Mouse (Mus musculus) heart, adult 2 months (tissue): Measurements from ENCODE around the gene Nfatc3.
"Not testable (repeated sequence)": the region's sequence is repeated elsewhere in the genome, so short reads cannot be mapped to it uniquely, and the experiment has no call there.

Source experiments
- CTCF ChIP-seq: fragments of 200-600 bp; IDR thresholded peaks from 2 replicates; pipeline ENCODE4 v1.8.1; 2022; ENCODE audit warnings: antibody characterized with exemption, mild to moderate bottlenecking, moderate library complexity
- EP300 ChIP-seq: fragments of 200-500 bp; IDR thresholded peaks from 2 replicates; pipeline ENCODE4 v1.6.1; 2011; ENCODE audit warnings: low read depth, low read length, control low read depth; ENCODE audit not compliant: insufficient read depth
- POLR2A ChIP-seq: fragments of 200-500 bp; IDR thresholded peaks from 2 replicates; pipeline ENCODE4 v1.6.1; 2011; ENCODE audit warnings: mild to moderate bottlenecking, low read depth, low read length, control low read depth; ENCODE audit not compliant: insufficient read depth

- not testable (repeated sequence) for TF ChIP-seq CTCF, EP300, POLR2A
These were observed 46.4 kb upstream of the Nfatc3 start for GRCm38 (mm10) chr8:106012203-106012602.
